Mouse (Mus musculus) kidney, adult 9 months (tissue): ENCODE data around the gene Ccdc125.

Experiments used
- DNase-seq: peaks from one replicate; pipeline ENCODE4 v3.0.0; 2022

The Ccdc125 gene

DNA sequence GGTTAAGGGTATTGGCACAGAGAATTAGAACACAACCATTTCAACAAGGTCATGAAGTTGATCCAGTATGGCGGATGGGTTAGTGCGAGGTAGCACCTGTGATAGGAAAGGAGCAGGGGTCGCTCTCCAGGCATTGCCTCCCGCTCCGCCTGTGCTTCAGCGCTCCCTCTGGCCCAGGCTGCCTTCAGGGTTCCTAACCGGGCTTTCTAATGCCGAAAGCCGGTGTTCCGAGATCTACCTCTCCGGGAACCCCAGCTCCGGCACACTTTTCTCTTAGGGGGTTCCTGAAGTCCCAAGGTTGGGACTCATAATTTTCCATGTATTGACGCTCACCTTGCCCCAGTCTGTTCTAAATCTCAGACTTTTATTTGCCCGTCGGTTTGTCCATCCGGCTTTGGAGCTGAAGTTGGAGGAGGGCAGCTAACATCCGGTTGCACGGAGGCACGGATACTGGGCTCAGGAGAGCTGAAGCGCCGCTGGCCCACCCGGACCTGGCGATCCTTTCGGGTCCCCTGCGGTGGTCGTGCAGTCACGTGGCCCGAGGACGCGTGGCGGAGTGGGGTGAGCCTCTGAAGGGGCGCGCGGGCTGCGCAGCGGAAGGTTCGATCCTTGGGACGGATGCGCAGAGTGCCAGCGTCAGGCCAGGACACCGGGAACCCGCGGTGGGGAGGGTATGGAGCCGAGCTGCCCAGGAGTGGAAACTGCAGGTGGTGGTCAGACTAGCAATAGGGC, at the start of gene Ccdc125:
Gene Ccdc125 (plus strand): TSS at position 427 of the 732 bp plus-strand sequence.
- peak; percentile 35 for DNase-seq

DNA sequence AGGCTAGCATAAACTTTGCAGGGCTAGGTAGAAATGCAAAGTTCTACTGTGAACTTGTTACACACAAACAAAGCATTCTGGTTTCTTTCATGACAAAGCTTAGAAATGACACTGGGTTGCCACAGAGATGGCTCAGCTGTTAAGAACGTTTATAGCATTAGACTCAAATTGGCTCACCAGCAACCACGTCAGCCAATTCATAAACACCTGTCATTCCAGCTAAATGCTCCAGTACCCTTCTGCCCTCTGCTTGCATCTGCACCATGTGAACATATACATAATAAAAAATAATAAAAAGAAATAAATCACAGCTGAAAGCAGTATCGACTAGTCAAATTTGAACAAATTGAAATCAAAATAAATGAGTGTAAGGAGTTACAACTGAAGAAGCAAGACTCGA, 47.3 kb upstream of the Ccdc125 start:
- no peak for DNase-seq

DNA sequence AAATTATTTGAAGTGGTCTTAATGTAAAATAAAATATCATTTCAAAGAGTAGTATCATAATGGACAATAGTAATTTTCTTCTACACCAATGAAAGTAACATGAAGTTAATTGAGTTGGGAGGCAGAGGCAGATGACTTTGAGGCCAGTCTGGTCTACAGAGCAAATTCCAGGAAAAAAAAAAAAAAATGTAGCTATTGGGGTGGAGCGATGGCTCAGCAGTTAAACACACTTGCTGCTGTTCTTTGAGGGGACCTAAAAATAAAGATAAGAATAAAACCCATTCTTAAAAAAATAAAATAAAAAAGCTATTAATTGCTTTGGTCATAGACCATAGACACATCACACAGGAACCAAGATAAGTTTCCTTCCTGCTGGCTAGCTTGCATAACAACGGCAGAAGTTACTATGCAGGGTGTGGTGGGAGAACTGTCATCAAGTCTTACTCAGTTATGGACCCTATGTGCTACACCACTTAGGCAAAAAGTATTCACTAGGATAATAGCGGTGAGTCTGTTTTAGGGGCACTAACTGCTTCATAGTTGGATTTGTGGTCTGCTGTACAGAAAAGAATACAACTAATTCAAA, 35.3 kb upstream of the Ccdc125 start:
- no peak for DNase-seq

DNA sequence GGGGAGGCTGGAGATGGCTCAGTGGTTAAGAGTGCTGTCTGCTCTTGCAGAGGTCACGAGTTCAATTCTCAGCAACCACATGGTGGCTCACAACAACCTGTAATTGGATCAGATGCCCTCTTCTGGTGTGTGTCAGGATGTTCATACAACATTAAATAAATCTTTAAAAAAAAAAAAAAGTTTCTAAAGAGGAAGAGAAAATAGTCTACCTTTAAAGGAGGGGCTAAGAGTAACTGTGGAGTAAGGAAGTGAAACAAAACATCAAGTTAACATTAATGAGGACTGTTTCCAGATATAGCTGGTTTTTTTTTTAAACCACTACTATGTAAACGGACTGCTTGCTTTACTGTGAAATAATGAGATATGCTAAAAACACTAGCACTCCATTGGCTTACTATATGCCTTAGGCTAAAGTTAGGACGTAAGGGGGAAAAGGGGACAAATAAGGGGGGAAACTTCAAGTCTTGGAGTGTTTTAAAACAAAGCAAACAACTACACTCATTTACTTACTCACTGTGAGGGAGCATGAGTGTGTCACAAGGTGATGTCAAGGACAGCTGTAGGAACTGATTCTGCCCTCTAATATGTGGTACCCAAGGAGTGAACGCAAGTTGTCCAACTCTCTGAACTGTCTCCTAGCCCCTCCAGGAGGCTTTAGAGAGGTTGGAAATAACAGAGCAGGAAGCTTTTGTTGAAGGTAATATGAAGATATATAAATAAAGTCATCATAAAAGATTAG, 26.9 kb upstream of the Ccdc125 start:
- DNase-seq = no peak

DNA sequence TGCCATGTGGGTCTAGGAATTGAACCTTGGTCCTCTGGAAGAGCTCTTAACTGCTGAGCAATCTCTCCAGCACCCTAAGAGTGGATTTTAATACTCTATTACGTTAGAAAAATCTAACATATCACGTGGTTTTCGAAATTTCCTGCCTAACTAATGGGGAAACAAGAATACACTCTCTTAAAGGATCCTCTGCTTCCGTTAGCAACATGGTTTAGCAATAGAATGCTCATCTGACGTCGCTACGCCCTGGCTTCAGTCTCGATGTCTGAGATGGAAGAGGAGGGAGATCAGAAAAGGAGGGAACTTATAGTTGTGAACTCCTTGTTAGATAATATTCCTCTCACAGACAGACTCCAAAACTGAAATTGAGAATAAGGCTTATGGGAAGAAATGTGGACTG, 21.3 kb upstream of the Ccdc125 start:
- DNase-seq = no peak

DNA sequence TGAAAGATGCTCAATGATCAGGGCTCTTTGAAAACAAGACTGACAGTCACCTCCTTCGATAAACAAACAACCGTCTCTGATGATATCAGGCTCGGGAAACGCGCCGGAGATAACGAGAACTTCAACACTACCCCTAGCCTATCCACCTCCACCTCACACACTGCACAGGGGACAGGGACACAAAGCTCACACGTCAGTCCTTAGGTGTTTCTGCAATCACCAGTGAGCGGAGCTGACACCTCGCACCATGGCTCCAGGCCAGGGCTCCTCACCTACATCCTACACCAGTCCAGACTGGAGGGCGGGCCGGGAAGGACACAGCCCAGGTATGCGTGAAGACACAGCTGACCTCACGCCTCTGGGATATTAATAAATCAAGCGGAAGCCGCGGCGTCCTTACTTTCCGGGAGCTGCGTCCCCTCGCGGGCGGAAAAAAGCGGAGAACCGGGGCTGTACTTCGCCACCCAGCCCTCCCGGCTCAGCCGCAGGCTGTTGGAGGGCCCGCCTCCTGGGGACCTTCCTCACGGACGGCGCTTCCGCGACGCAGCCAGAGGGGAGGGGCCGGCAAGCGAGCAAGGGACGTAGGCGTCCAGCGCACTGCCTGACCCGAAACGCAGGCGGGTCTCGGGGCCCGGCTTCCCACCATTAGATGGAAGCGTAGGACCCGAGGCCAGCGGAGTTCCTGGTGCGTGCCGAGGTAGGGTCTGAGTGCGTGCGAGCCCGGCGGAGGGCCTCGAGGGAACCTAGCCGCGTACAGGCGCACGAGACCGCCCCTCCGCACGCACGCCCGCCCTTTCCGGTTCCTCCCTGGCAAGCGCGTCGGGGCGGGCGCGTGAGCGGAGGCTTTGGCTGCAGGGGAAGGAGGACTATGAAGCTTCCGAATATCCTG, 18.7 kb upstream of the Ccdc125 start, which contains the start of the genes Ak6 and Rad17:
Gene Ak6 (plus strand): TSS at position 430 of the 889 bp plus-strand sequence.
Gene Rad17 (minus strand): TSS at position 502 of the 889 bp plus-strand sequence.
- peak; percentile 95 for DNase-seq

DNA sequence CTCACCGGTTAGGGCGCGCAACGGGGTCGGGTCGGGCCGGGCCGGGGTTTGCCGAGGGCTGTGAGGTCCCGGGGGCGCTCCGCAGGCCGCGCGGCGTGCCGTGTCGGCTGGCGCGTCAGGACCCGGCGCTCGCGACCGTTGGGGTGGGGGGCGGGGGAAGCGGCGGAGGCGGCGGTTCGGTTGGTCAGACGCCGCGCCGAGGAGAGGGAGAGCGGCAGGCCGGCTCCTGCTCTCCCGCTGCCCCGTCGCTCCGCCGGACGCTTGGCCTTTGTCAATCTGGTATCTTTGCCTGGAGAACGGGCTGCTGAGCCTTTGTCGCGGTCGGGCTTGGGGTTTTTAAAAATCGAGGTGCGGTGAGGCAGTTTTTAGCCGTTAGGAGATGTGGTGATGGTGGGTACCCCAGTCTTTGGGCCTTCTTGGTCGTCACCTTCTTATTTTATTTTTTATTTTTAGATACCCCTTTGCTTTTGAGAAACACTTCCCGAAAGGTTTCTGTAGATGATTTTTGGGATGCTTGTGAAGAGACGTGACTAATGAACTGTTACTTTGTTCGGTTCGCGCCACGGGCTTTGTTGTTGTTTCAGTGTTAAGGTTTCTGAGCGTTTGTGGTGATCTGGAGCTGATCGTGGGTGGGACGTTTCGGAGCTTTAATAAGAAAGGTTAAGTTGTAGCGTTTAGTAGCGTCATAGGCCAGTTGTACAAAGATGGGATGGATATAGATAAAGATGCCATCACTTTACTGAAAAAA, 17.9 kb upstream of the Ccdc125 start, which contains the start of gene Taf9:
Gene Taf9 (plus strand): TSS at position 141 of the 748 bp plus-strand sequence.
- DNase-seq = no peak

DNA sequence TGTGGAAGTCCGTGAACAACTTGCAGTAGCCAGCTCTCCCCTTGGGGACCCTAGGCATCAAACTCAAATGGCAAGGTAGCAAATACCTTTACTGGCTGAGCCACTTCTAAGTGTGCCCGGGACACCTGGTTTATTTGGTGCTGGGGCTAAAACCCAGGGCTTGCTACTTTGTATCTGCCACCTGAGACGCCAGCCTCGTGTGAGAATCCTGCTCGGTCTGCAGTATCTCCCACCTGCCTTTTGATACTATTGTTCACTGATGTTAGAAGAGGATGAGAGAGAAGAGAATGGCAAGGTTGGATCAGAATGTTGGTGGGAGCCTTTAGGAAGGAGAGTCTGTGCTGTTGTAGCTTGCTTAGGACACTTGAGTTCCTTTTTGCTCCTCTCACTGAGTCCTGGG, 11.4 kb upstream of the Ccdc125 start:
- no peak for DNase-seq

DNA sequence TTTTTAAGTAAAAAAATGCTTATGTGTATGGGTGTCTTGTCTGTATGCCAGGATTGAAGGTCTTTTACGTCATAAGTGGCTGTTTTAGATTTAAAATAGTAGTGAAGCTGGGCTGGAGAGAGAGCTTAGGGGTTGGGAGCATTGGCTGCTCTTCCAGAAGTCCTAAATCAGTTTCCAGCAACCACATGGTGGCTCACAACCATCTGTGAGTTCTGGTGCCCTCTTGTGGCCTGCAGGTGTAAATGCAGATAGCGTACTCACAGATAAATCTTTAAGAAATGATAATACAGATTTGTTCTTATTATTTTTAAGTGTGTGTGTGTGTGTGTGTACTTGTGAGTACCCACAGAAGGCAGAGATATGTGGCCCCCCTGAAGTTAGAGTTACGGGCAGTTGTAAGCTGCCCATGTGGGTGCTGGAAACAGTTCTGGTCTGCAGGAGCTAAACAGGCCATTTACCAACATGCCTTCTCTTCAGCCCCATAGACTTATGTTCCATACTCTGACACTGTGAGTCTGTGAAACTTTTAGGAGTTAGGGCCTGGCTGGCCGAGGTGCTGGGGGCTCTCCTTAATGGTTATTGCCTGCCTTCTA, 9.6 kb upstream of the Ccdc125 start:
- DNase-seq = peak; percentile 57

DNA sequence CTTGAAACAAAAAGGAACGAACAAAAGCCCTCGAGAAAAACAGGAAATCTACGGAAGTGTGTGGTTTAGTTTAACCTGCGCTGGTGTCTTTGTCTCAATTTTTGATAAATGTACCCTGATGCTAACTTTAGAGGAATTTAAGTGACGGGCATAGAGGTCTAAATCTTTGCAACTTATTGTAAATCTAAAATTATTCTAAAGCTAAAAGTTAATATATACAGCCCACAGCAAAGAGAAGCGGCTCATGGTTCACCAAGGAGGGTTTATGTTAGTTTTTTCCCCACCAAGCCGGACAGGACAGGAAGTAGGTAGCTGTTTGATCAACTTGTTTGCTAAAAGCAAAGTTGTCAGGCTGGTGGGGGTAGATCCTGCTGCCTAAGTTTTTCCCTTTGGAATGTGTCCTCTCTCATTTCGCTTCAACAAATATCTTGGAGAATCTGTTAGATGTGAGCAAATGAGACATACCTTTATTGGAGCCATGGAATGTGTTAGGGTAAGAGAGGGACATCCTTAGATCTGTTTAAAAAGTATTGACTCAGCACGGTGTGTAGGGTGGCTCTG, 744 bp downstream of the Ccdc125 start:
- DNase-seq = no peak

DNA sequence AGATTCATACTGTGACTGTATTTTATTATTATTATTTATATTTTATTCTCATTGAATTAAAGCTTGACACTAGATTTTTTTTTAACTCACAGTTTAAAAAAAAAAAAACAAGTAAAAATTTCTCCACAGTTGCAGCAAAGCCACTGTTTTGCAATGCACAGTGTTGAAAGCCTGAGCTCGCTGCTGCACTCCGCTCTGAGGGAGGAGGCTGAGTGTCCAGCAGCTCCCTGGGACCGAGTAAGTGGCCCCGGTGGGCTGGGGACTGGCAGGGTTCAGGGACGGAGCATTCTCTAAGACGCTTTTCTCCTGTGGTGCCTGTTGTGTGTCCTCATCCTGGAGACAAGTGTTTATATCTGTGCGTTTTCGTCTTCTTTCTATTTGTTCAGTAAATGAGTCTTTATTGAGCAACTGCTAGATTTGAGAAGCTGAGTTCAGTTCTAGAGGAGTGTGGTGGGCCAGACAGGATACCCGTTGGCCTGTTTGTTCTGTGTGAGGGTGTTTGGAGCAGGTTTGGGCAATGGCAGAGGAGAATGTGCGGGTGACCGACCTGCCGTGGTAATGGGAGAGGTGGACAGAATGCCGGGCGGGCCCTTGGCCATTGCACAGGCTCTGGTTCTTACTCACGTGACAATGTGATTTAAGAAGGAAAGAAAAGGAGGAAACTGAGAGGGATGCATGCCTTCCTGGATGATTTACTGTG, 6.6 kb downstream of the Ccdc125 start:
- DNase-seq = no peak

DNA sequence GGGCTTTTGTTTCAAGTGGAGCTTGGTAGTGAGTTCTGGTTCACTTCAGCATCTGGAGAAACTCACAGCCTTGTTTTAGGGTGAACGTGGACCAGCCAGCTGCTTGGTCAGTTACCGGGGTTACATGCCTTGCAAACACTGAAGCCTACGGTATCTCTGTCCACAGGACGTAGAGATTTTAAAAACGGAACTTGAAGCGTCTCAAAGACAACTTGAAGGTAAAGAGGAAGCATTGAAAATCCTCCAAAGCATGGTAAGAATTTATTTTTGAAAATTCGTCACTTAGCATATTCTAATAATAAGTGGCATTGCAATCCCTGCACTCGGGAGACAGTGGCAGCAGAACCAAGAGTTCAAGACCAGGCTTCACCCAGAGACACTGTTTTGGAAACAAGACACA, 12.1 kb downstream of the Ccdc125 start:
- DNase-seq = no peak

DNA sequence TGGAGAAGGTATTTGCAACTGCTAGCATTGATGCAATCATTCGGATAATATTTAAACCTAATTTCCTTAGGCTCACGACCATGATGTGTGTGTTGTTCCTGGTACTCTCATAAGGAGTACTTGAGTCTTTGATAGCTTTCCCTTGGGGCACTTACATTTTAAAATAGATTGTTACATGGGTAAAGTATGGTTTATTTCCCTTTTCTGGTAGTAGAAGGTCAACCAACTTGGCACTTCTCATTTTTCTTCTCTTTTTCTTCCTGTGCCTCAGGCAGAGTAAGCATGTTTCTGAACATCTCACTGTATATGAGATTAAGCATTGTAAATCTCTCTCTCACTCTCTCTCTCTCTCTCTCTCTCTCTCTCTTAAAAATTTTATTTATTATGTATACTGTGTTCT, 13.3 kb downstream of the Ccdc125 start:
- no peak for DNase-seq

DNA sequence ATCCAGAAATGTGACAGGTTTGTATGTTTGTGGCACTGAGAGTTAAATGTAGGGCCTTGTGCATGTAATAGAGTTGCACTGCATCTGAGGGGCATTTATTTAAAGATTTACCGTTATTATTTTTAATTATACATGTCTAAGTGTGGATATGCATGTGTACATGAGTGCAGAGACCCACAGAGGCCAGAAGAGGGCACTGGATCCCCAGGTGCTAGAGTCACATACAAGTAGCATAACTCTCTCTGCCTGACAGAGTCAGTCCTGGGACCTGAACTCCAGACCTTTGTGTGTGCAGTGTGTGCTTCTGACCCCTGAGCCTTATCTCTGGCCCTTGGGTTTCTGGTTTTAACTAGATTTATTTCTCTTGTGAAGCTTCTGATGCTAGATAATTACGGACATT, 14.8 kb downstream of the Ccdc125 start:
- DNase-seq = no peak

DNA sequence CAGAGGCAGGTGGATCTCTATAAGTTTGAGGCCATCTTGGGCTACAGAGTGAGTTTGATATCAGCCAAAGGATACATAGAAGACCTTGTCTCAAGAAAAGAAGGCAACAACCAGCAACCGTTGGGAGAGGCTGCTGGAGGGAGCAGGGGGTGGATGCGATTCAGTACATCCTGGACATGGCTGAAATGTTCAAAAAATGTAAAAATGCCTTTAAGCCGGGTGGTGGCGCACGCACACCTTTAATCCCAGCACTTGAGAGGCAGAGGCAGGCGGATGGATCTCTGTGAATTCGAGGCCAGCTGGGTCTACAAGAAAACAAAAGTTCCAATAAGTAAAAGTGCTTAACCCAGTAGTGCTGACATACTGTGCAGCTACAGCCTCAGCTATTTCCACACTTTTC, 18.0 kb downstream of the Ccdc125 start:
- no peak for DNase-seq

DNA sequence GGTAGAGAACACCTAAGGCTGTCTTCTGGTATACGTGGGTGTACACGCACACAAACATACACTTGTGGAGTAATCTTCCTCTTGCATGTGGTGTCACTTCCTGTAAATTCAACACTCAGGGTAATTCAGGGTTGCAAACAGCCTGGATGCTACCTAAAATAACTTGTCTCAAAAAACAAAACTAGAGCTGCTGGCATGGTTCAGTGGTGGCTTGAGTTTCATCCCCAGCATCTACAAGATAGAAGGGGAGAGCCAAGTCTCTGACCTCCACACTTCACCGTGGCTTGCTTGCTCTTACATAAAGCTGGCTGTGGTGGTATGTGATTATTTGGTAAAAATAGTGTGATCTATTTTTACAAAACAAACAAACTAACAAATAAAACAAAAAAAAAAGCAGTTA, 28.0 kb downstream of the Ccdc125 start:
- no peak for DNase-seq

DNA sequence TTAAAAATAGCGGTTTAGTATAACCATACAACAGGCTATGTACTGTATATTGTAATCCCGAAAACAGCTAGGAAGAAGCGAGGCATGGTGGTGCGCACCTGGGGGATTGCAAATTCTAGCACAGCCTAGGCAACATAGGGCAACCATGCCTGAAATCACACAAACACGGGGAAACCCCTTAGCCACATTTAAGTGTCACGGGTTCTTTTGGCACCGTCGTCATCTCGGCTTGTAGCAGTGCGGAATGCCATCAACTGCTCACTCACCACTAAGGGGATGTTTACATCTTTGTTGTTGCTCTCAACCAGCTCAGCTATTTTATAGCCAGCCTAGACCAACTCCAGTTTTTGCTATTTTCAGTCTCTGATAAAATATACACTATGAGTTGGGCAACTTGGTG, 29.3 kb downstream of the Ccdc125 start:
- no peak for DNase-seq

DNA sequence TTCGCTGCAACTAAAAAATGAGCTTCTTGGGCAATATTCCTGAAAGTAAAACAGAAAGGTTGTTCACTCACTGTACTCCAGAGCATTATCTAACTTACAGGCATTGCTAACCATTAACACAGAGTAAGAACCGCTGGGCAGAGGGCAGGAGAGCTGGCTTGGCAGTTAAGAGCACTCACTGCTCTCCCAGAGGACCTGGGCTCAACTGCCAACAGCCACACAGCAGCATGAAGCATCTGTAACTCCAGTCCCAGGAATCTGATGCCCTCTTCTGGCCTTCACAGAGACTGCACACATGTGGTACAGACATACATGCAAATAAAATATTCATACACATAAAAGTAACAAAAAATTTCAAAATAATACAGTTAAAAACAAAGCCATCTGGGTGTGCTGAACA, 34.0 kb downstream of the Ccdc125 start:
- DNase-seq = peak; percentile 83

DNA sequence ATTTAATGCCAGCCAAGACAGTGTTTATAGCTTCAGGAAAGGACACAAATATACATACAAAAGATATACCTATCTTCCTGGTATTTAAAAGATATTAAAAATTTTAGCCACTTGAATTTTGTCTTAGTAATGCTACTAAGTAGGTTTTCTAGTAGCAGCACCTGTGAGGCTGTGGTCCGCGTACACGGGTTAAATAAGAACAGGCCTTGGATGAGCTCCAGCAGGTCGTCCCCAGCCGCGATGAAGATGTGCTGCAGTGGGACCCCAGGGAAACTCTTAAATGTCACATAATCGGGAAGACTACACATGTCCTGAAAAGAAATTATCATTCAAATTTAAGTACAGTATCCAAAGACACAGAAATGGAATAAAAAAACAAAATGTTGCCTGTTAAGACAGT, 36.7 kb downstream of the Ccdc125 start:
- no peak for DNase-seq

DNA sequence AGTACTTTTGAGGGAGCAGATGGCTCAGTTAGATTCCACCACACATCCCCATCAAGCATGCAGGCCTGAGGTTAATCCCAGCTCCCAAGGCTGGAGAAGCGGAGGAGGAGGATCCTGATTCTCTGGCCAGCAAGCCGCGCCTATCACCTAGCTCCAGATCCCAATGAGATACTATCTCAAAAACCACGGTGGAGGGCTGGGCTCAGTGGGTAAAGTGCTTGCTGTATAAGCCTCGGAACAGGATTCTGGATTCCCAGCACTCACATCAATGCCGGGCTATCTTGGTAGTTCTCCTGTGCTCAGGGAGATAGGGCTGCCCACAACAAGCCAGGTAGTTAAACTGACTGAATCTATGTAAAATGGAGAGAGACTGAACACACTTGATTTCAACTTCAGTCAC, 46.0 kb downstream of the Ccdc125 start:
- no peak for DNase-seq

DNA sequence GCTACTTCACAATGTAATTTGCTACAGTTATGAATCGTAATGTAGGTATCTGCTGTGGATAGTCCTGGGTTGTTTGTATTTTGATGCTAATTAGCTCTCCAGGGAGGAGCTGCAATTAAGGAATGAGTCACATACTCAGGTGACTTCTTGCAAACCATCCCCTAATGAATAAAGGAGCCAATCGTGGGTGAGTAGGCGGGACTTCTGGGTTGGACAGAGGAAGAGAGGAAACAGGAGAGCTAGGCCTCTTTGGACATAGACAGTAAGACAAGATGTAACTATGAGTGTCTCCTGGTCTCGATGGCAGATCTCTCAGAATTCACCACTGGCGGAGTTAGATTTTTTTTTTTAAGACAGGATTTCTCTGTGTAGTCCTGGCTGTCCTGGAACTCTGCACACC, 52.1 kb downstream of the Ccdc125 start:
- no peak for DNase-seq
